Mouse (Mus musculus) midbrain, embryonic 14.5 days (tissue): ENCODE results near the gene Arid5a. TPM values are rescaled to one million over a fixed set of nuclear protein-coding genes. Genes with fewer than 3 reads are reported as not detected.

ENCODE experiments used
- ATAC-seq: fragments of 200-750 bp; cut with Nextera tagmentation; 2 replicates; pipeline ENCODE4 v1.8.0; 2017; ENCODE audit warnings: moderate number of reproducible peaks, moderate library complexity; ENCODE audit not compliant: low FRiP score, low TSS enrichment
- DNase-seq: peaks from one replicate; pipeline ENCODE4 v3.0.0-alpha.2; 2015
- H3K27ac ChIP-seq: fragments of 300-500 bp; sonication (generic); replicated peaks from 2 replicates; pipeline ENCODE4 v1.5.1; 2014; ENCODE audit warnings: mild to moderate bottlenecking, low read depth, low read length, moderate library complexity
- H3K27me3 ChIP-seq: fragments of 300-500 bp; sonication (generic); 2 replicates; pipeline ENCODE4 v1.6.1; 2014; ENCODE audit warnings: low read length, control low read depth, mixed read lengths; ENCODE audit not compliant: control insufficient read depth, insufficient read depth
- H3K36me3 ChIP-seq: fragments of 300-500 bp; sonication (generic); 2 replicates; pipeline ENCODE4 v1.6.1; 2014; ENCODE audit warnings: low read length, control low read depth; ENCODE audit not compliant: control insufficient read depth, insufficient read depth
- H3K4me1 ChIP-seq: fragments of 300-500 bp; sonication (generic); 2 replicates; pipeline ENCODE4 v1.6.1; 2014; ENCODE audit warnings: mild to moderate bottlenecking, antibody characterized with exemption, low read length, control low read depth; ENCODE audit not compliant: control insufficient read depth, insufficient read depth
- H3K4me2 ChIP-seq: fragments of 300-500 bp; sonication (generic); 2 replicates; pipeline ENCODE4 v1.6.1; 2014; ENCODE audit warnings: mild to moderate bottlenecking, low read length, moderate library complexity
- H3K4me3 ChIP-seq: fragments of 300-500 bp; sonication (generic); replicated peaks from 2 replicates; pipeline ENCODE4 v1.5.1; 2014; ENCODE audit warnings: low read depth, low read length
- H3K9ac ChIP-seq: fragments of 300-500 bp; sonication (generic); replicated peaks from 2 replicates; pipeline ENCODE4 v1.6.1; 2014; ENCODE audit warnings: mild to moderate bottlenecking, low read length, moderate library complexity
- H3K9me3 ChIP-seq: fragments of 300-500 bp; sonication (generic); 2 replicates; pipeline ENCODE4 v1.6.1; 2016; ENCODE audit warnings: low read length, control low read depth, mixed read lengths; ENCODE audit not compliant: control insufficient read depth
- WGBS: fragments of 180-500 bp; shearing (Covaris S2); extraction: QIAGEN DNeasy Blood & Tissue Kit; methylation state at CpG from one replicate; pipeline ENCODE4 v1.1.7; 2014; 5-methylcytosine and 5-hydroxymethylcytosine counted together
- polyA plus RNA-seq: library from polyadenylated mRNA; unstranded; fragments of >200 nt; fragmentation: Nextera tagmentation; extraction: Ambion mirVana; gene quantifications from 2 replicates; pipeline ENCODE4 v1.2.1, GENCODE M21; 2014

Gene Arid5a
- polyA plus RNA-seq, 1 experiment from 2014 or later, result 2.0 TPM

DNA sequence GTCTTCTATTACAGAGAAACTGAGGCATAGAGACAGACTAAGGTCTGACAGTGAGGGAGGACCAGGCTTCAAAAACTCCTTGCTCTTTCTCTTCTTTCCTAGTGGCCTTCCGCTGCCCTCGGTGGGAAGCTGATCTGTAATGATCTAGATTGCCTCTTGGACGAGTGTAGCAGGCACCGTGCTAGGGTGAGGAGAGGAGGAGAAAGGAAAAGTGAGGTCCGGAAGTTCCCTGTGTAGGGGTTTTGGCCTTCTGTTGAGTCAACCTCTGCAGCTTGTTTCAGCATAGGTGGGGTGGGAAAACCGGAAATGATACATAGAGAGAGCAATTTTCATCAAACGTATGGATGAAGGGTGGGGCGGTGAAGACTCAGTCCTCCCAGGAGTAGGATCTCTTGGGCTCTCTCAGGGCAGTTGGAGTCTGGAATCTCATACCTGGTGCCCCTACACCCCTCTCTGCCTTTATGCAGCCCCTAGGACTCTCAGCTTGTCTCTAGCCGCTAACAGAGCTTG lies 1.5 kb downstream of the Arid5a start:
- Histone ChIP-seq H3K27me3 (peaks cover 12% of the 10 kb centered on the region; the same call in 1 of the 2 replicates), H3K4me3 (no peak overlapping the region), H3K9me3 (no peaks in the 10 kb centered on the region), H3K4me1 (peaks cover 12% of the 10 kb centered on the region; the same call in 1 of the 2 replicates), H3K4me2 (peak overlapping the region; percentile 96), H3K27ac (no peak overlapping the region), H3K9ac (no peak overlapping the region), H3K36me3 (no peaks in the 10 kb centered on the region)
- ATAC-seq (no peak), DNase-seq (no peak)
- 64% methylated on average over 9 of the region's 9 CpGs for WGBS

DNA sequence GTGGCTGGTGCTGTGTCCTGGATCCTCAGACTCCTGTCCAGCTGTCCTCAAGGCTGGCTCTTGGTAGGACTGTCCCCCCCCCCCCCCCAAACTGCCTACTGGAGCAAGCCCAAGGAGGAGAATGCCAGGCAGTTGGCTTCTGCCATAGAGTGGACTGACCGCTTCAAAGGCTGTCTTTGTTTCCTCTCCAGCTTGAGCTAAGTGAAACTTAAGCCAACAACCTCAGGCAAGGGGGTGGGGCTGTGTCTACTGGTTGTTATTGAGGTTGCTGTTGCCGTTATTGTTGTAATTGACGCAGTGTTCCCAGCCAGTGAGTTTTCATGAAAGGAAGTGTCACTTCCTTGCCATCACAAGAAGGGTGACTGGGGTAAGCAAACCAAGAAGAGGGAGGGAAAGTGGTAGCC lies 2.0 kb downstream of the Arid5a start:
- Histone ChIP-seq H3K9ac (no peak overlapping the region), H3K4me2 (peak overlapping the region; percentile 10; the same call in 1 of the 2 replicates), H3K4me3 (no peak overlapping the region), H3K36me3 (no peaks in the 10 kb centered on the region), H3K9me3 (no peaks in the 10 kb centered on the region), H3K27me3 (peaks cover 12% of the 10 kb centered on the region; the same call in 1 of the 2 replicates), H3K27ac (no peak overlapping the region), H3K4me1 (peaks cover 12% of the 10 kb centered on the region; the same call in 1 of the 2 replicates)
- DNase-seq, result peak; percentile 44
- no peak for ATAC-seq
- WGBS, result 20% methylated on average over 3 of the region's 3 CpGs

DNA sequence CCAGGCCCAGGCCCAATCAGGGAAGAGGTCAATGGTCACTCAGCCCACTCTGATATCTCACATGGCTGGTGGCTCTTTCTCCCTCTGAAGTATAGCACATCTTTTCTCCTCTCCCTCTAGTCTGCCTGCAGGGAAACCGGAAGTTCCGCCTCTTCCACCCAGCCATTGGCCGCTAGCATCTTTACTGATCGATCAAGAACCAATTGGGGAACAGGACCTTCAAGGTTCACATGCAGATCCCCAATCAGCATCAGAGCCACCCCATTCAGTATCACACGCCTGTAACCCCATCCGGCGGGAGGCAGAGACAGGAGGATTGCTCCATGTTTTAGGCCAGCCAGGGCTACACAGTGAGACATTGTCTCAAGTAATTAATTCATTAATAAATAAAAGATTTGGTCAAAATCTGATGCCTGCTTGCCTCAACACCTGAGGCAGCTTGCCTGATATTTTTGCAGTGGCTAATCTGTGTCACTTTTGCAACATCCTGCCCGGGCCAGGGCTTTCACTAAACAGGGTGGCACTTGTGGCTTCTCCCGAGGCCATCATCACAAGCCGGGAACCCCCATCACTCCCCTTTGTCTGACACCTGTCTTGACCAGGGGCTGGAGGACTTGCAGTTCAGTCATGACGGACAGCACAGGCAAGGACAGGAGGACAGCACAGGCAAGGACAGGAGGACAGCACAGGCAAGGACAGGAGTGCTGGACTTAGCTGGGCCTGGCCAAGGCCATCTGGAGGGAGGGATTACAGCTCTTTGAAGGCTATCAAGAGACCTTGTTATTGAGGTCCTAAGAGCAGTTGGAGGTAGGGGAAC lies 7.6 kb downstream of the Arid5a start:
- DNase-seq (no peak), ATAC-seq (no peak)
- Histone ChIP-seq H3K4me1 (no peaks in the 10 kb centered on the region), H3K27ac (no peak overlapping the region), H3K36me3 (no peaks in the 10 kb centered on the region), H3K9me3 (no peaks in the 10 kb centered on the region), H3K4me2 (no peak overlapping the region), H3K9ac (no peak overlapping the region), H3K4me3 (no peak overlapping the region), H3K27me3 (no peaks in the 10 kb centered on the region)
- 88% methylated on average over 11 of the region's 11 CpGs for WGBS

DNA sequence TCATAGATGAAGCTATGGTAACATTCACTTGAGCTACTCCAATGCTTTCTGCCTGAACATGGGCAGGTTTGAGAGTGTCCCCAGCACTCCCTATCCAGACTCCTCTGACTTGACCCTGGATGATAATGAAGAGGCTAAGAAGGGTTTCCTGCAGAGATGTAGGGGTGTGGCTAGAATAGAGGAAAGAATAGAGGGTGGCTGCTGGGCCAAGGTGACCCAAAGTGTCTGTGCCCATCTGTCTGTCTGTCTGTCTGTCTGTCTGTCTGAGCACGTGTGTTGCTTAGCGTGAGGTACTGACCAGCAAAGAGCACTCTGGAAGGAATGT lies 8.2 kb downstream of the Arid5a start:
- Histone ChIP-seq H3K4me1 (no peaks in the 10 kb centered on the region), H3K9me3 (no peaks in the 10 kb centered on the region), H3K36me3 (no peaks in the 10 kb centered on the region), H3K4me2 (no peak overlapping the region), H3K9ac (no peak overlapping the region), H3K27me3 (no peaks in the 10 kb centered on the region), H3K4me3 (no peak overlapping the region), H3K27ac (no peak overlapping the region)
- 98% methylated on average over 2 of the region's 2 CpGs for WGBS
- DNase-seq (no peak), ATAC-seq (no peak)

DNA sequence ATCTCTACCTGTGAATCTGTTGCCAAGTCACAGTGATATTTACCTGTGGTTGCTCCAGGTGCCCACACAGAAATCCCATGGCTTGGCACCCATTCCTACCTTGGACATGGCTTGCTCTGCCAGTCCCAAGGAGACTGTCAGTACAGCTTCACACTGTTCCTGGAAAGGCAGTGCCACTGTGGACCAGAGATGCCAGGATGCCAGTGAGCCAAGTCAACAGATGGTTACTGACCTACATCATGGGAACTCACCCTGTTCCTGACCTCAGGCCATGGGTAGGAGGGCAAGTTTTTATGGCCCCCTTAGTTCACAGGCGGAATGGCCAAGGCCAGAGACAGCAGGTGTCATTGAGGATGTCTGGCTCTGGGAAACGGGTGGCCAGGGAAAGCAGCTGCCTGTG lies 13.6 kb downstream of the Arid5a start:
- H3K4me1 ChIP-seq, result no peaks in the 10 kb centered on the region

DNA sequence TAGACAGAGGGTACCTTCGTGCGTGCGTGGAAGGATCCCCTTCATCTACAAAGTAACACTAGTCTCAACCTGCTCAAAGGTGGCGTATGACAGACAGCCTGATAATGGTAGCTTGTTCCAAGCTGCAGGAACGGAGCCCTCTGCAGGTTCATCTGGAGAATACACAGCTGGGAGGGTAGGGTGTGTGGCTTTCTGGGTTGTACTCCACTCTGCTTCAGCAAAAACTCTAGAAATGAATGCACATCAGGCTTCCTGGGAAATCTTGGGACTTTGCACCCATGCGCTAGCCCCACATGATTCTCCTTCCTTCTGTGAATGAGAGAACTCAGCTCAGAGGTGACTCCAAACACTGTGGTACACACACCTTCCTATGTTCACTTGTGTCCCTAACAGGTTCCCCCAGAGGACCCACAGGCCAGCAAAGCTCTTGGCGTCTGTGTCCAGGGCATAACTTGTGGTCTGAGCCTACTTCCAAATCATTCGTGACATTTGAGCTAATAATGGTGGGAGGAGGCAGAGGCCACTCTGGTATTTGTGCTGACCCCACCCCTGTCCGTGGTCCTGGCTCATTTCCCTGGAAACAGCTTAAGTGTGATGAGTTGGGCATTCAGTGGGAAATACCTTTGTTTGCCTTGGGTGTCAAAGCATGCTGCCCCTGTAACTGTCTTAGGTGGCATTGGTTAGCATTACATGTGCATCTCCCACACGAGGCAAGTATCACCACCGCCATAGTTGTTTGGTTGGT lies 14.5 kb downstream of the Arid5a start:
- H3K4me3 ChIP-seq, result no peak overlapping the region
- DNase-seq, result no peak
- H3K27ac ChIP-seq, result no peak overlapping the region
- H3K4me1 ChIP-seq, result no peaks in the 10 kb centered on the region
- no peaks in the 10 kb centered on the region for H3K27me3 ChIP-seq
- H3K4me2 ChIP-seq, result no peak overlapping the region
- no peak for ATAC-seq
- H3K9me3 ChIP-seq, result no peaks in the 10 kb centered on the region
- no peaks in the 10 kb centered on the region for H3K36me3 ChIP-seq
- no peak overlapping the region for H3K9ac ChIP-seq
- WGBS, result 76% methylated on average over 11 of the region's 11 CpGs

More for the DNA sequence above, 13.6 kb downstream of the Arid5a start:
- Histone ChIP-seq H3K27me3 (no peaks in the 10 kb centered on the region), H3K4me2 (no peak overlapping the region), H3K27ac (no peak overlapping the region), H3K4me3 (no peak overlapping the region), H3K9ac (no peak overlapping the region), H3K9me3 (no peaks in the 10 kb centered on the region), H3K36me3 (no peaks in the 10 kb centered on the region)
- DNase-seq, result no peak
- no peak for ATAC-seq
- WGBS, result 84% methylated on average over 2 of the region's 2 CpGs

- Histone ChIP-seq H3K4me1 (no peaks in the 10 kb centered on the region), H3K4me2 (no peak overlapping the region), H3K36me3 (0 out of 2 replicates have a peak, but pooled peaks cover 5% of the 10 kb centered on the region), H3K27ac (no peak overlapping the region), H3K9me3 (no peaks in the 10 kb centered on the region), H3K4me3 (no peak overlapping the region), H3K9ac (no peak overlapping the region), H3K27me3 (no peaks in the 10 kb centered on the region)
- ATAC-seq (no peak), DNase-seq (no peak)
- WGBS, result 87% methylated on average over 9 of the region's 9 CpGs
Observed at GRCm38 (mm10) chr1:36323076-36323475, 15.5 kb downstream of the Arid5a start.

GRCm38 (mm10) chr1:36323746-36324448 lies 16.4 kb downstream of the Arid5a start:
- no peaks in the 10 kb centered on the region for H3K9me3 ChIP-seq
- no peaks in the 10 kb centered on the region for H3K27me3 ChIP-seq
- H3K9ac ChIP-seq, result no peak overlapping the region
- 61% methylated on average over 8 of the region's 8 CpGs for WGBS
- no peak for ATAC-seq
- 0 out of 2 replicates have a peak, but pooled peaks cover 5% of the 10 kb centered on the region for H3K36me3 ChIP-seq
- H3K27ac ChIP-seq, result no peak overlapping the region
- H3K4me1 ChIP-seq, result no peaks in the 10 kb centered on the region
- no peak overlapping the region for H3K4me2 ChIP-seq
- no peak overlapping the region for H3K4me3 ChIP-seq
- peak; percentile 70 for DNase-seq
